Mouse (Mus musculus): ENCODE measurements at regions not wholly inside any gene's neighbourhood (a gene's known extent, or its start where the extent isn't known, plus 50 kb on each side); places are given as distances from the start of the nearest gene placed in this dataset.
A peak's percentile ranks its signal among the peaks of the same experiment; 100 is the strongest.

GRCm38 (mm10) chr19:21077771-21078548 lies 124.0 kb upstream of the Tmc1 start:
- DNase-seq = peak in 1 of 2 experiments; percentile 12

DNA sequence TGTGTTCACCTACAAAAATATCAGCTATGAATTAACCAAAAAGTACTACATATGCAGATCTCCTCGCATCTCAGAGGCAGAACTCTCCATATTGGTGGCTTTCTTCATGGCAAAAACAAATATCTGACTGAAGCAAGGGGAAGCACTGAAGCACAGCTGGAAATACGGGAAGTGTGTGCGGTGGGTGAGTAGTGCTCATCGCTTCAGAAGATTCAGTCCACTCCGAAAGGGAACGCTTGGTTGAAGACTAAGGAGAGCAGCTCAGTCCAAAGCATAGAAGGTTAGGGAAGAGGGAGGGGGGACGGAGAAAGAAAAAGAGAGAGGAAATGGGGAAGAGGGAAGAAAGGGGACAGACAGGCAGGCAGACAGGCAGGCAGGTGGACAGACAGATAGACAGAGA lies 114.4 kb upstream of the Tmc1 start:
- DNase-seq = no peak

- DNase-seq = no peak
Observed at GRCm38 (mm10) chr19:21066432-21067113, 112.6 kb upstream of the Tmc1 start.

DNA sequence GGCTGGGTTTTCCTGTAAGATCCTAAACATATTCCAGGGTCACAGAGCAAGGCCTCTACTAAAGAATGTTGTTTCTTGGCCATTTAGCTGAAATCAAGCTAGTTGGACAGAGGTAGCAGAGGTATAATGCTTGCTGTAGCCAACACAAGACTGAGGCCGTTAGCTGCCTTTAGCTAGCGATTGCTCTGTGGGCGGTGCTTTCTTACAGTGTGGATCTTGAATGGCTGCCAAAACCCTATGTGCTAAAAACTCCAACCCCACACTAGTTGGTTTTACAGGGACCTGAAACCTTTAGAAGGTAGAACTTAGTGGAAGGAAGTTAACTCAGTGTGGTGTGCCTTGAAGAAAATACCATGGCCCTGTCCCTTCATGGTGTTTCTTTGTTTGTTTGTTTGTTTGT lies 110.9 kb upstream of the Tmc1 start:
- no peak for DNase-seq

GRCm38 (mm10) chr19:21053597-21054544 lies 99.9 kb upstream of the Tmc1 start:
- no peak for DNase-seq

GRCm38 (mm10) chr19:21052771-21053170 lies 98.8 kb upstream of the Tmc1 start:
- DNase-seq = no peak

DNA sequence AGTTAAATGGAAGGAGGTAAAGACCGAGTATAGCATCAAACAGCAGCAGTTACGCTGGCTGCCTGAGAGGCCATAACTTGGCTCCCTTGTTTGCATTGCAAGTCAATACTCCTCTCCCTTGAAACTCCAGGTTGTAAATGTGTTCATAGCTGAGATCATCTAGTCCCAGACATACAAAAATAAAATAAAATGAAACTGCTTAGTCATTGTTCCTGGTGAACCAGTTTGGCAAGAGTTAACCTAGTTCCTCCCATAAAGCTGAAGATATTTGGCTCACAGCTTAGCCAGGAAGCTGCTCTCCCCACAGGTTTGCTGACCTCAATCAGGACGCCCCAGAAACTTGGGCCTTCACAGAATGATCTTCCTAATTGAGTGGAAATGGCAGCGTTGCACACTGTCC lies 97.9 kb upstream of the Tmc1 start:
- DNase-seq = no peak

DNA sequence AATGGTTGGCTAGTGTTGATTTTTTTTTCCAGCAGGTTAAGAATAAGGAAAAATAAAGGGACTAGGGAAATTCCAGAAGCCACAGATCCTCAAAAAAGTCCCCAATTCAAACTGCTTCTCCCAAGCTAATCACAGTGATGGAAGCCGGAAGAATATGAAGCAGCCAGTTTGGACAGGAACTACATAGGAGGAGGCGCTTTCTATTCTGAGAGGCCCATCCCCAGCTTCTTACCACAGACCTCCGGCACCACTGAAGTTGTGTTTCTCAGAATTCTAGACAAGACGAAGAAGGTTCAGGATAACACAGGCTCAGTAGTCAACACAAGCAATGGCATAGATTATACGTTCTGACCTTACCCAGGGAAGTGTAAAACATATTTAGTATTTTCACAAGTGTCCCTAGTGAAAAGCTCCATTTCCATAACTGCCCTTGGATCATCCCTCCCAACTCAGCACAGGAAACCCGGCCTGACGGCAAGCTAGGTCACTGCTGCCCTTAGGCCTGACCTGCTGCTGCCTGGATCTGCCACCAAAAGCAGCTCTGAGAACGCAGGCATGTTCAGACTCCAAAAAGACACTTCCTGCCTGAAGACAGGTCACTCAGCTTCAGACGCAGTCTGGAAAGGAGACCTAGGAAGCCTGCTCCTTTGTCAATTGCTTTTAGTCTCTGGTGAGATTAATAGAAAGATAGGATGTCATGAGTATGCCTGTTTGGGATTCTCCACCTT lies 97.2 kb upstream of the Tmc1 start:
- peak in 1 of 2 experiments; percentile 40 for DNase-seq

- DNase-seq = no peak
Observed at GRCm38 (mm10) chr19:21049301-21049700, 95.3 kb upstream of the Tmc1 start.

DNA sequence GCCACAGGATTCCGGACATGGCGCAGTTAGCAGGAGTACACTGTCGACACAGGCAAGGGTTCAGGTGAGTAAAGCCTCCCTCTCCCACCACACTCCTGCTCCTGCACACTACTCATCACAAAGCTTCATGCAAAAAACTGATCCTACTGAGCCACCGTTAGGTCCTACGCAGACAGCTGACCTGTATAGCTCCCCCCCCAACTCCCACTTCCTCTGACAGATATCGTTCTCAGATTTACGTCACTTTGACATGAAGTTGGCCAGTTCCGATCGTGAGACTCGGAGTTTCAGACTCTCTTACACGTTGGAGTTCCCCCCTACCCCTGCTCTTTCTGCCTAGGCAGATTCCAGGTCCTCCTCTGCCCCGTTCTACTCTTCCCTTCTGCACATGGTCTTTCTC lies 91.6 kb upstream of the Tmc1 start:
- DNase-seq = no peak

DNA sequence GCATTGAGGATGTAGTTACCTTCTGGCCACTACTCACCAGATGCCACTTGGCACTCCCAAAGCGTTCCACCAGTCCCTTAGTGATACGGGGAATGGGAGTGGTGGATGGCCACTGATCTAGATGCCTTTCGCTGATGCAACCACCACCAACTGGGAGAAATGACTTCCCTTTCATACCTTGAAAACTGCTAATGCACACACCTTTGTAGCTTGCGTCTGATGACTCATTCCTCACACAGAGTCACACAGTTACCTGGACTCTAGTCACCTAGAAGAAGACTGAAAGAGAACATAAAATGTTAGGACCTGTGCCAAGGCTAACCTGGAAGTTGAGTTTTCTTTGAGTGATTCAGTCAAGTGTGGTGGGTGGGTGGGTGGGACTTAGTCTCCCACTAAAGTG lies 90.0 kb upstream of the Tmc1 start:
- DNase-seq = no peak

GRCm38 (mm10) chr19:21042536-21042935 lies 88.5 kb upstream of the Tmc1 start:
- DNase-seq = no peak

DNA sequence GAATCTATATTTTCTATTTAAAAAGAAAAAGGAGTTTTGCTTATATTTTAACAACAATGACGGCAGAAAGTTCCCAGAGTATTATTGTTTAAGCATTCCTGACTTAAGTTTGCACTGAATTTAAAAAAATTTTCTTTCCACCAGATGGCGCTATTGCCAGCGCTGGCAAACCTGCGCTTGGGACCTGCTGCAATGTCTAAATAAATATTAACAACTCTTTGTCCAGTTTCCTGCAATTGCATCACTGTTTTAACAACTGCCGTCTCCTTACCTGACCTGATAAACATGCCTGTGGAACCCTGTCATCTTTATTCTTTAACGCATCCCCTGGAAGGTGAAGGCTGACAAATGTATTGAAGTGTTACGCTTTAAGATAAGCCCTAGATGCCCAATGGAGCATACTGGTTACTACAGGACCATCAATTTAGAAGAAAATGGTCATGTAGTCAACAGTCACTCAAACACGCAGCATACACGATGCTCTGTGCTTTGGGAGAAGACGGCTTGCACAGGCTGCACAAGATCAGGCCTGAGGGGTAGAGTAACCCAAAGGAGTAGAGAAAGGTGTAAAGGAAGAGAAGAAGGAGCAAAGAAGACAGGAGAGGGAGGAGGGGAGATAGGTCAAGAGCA lies 83.6 kb upstream of the Tmc1 start:
- peak; percentile 36 to 61 for DNase-seq

DNA sequence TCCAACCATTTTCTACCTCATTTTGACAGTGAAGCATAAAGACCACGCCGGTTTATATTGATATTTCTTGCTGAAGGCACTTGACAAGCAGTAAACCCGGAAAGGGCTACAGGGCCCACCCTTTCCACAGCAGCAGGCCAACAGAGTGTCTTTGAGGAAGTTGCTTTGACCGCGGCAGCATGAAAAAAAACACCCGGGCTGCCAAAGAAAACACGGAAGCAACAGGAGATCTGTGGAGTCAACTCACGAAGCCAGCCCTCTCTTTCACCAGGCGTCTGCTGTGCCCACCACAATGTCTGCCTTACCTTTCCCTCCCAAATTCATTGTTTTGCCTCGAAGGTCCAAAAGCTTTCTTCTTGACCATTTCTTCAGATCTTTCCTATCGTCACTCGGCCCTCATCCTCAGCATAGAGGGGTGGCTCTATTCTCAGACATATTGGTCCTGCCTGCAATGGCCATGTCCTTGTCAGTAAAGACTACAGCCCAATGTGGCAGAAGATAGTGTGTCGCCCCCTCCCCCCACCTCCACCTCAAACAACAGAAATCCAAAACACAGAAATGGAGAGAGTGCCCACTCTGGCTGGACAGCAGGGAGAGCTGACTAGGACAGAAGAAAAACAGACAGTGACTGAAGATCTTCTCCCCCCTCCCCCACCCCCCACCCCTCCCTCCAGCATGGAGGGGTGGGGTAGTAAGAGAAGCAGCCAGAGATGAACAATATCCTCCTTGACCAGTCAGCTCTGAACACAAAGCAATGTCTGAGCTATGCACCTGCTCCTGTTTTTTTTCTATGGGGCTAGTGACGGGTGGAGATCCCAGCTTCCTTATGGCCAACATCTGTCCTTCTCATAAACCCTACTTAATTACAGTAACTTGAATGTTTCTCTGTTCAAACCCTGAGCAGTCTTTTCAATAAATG lies 82.8 kb upstream of the Tmc1 start:
- peak; percentile 59 to 69 for DNase-seq

DNA sequence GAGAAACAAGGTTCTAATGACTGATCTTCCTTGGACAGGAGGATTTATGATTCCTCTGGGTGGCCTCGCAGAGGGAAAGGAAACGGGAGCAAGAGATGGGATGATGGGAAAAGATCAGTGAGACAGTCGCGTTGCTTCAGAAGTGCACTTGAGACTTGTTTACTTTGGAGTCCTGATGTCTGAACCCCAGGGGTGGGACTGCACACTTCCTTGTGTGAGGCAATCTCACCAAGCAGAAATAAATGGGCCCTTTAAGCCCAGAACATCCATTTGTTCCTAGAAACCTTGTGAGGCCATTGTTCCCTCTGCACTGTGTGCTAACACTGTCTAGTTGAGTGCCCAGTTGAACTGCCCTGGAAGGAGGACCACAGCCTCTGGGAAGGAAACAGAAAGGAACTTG lies 81.5 kb upstream of the Tmc1 start:
- no peak for DNase-seq

DNA sequence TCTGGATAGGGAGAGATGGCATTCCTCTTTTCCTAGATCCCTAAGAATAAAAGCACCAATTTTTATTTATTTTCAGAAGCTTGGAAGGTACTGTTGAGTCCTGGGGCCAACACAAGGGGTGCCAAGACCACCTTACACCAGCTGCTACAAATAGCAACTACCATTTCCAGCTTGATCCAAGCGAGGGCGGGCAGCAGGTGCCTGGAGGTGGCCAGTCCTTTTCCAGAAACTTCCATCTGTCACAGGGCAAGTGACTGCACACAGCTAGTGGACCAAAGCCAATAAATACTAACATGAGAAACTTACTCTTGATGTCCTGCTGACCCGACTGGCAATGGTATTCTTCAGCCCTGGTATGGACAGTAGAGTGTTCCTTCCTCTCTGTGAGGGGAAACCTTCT lies 80.0 kb upstream of the Tmc1 start:
- no peak for DNase-seq

DNA sequence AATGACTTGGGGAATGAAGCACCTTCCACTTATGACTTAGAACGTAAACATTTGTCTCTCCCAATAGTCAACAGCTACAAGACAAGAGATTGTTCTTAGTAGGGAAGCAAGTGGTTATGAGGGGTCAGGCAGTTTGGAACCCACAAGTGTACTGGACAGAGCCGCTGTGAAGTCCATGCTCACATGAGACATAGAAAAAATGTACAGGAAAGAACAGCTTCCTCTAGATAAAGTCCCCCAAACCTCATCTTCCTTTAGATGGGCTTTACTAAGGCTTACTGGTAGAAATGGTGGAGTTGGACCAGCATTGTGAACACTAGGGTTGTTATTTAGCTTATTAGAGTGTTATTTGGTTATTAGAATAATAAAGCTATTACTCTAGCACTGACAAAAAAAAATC lies 78.6 kb upstream of the Tmc1 start:
- DNase-seq = no peak

GRCm38 (mm10) chr19:21031768-21032308 lies 77.8 kb upstream of the Tmc1 start:
- peak in 1 of 2 experiments; percentile 37 for DNase-seq

DNA sequence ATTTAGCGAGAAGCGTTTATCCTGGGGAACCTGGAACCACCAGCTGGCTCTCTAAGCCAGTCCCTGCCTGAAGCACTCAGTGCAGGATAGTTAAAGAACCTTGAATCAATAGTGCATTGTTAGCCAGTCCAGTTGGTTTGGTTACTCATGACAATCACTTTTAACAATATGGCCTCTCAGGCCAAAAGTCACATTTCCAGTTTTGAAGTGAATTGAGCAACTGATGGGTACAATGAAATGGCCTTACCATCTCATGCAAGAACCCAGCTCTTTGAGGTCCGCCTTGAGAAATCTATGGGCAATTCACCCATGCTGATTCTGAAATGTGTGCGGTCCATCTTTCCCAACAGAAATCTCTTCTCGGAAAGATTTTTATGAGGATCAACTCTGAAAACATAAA lies 77.0 kb upstream of the Tmc1 start:
- DNase-seq = no peak

DNA sequence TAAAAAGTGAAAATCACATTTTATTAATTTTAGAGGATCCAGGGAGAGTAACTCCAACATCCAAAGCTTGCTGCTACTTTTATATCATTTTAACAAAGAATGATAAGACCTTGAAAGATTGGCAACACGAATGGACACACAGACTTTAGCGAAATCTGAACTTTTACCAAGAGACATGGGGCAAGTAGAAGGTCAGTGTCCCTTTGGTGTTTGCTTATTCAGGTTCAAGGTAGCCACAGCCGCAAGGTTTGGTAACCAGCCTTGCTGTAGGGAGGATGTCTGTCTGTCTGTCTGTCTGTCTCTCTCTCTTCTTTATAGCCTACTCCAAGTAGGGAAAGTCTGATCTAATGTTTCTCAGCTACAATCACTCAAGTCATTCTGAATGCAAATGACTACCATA lies 75.0 kb upstream of the Tmc1 start:
- no peak for DNase-seq
